In the genomic region with DNA sequence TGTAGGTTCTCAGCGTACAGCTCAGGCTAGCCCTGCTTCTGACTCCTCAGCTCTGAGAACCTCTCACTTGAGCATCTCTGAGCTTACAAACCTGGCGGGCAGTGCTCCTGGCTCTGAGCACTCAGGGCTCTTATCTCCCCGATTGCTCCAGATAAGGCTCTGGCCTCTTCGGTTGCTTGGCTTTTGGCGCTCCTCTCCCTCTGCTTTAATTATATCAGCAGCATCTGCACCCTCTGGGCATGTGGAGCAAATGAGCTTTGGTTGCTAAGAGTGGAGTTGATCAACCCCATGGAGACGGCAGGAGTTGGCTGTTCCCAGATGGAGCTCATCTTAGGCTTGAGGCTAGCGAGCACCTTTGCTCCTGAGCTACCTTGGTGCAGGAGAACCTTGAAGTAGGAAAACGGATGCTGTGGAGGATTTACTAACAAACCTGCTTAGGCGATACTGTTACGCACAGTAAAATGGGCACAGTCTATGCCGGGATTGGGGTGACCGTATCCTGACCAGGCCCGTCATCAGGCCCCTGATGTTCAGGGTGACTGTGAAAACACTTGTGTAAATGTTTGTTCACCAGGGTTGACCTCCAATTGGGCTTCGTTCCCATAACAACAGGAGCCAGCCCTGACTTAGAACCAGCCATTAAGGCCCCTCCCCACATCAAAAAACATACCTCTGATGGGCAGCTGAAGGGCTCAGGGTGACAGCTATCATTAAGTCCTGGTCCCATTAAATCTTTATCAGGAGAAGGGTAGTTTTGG, we compare ENCODE assay signal across 9 mouse cellular contexts. TPM values are rescaled to one million over a fixed set of nuclear protein-coding genes. Genes with fewer than 3 reads are reported as not detected.
DNase-seq lines count a peak whose midpoint lies in the region; ATAC-seq and TF ChIP-seq lines count a peak whose summit lies in the region.
"Had no signal": no experiment of that assay in that cellular context is flagged by ENCODE, and none has a peak within 500 bp of the region (broad histone marks: within the 10 kb centered on the region; RNA-seq: fewer than 3 reads in every experiment).

No protein-coding gene starts in this region.

- H3K4me2 ChIP-seq in embryonic facial prominence, embryonic 13.5 days, result peak overlapping the region; percentile 81
- H3K4me2 ChIP-seq in intestine, embryonic 14.5 days (ENCODE audit: low read length), result peak overlapping the region; percentile 86
- peak overlapping the region; percentile 89 for H3K4me2 ChIP-seq in myocyte (ENCODE audit: low read depth)

- peaks cover 36% of the 10 kb centered on the region for H3K4me1 ChIP-seq in embryonic facial prominence, embryonic 13.5 days
- peaks cover 24% of the 10 kb centered on the region for H3K4me1 ChIP-seq in intestine, embryonic 14.5 days (replicated peaks; ENCODE audit: control insufficient read depth, insufficient read depth, low read length)

- peaks cover 47% of the 10 kb centered on the region for H3K36me3 ChIP-seq in embryonic facial prominence, embryonic 13.5 days
- H3K36me3 ChIP-seq in intestine, embryonic 14.5 days (ENCODE audit: control insufficient read depth, insufficient read depth, low read length), result peaks cover 30% of the 10 kb centered on the region
- H3K36me3 ChIP-seq in myocyte (ENCODE audit: control insufficient read depth, insufficient read depth), result peaks cover 12% of the 10 kb centered on the region

- ATAC-seq in embryonic facial prominence, embryonic 13.5 days (ENCODE audit: insufficient number of reproducible peaks, insufficient read depth, low FRiP score, low TSS enrichment, low read depth), result no peak
- ATAC-seq in intestine, embryonic 14.5 days (replicated peaks; ENCODE audit: low FRiP score, low TSS enrichment, low read depth), result no peak

- H3K27me3 ChIP-seq in embryonic facial prominence, embryonic 13.5 days, result no peaks in the 10 kb centered on the region
- H3K27me3 ChIP-seq in intestine, embryonic 14.5 days (replicated peaks; ENCODE audit: control insufficient read depth, insufficient read depth, low read length), result no peaks in the 10 kb centered on the region
- H3K27me3 ChIP-seq in myocyte (ENCODE audit: control insufficient read depth, insufficient read depth, insufficient read length), result no peaks in the 10 kb centered on the region

- no peak for TF ChIP-seq POLR2A in myocyte (IDR thresholded peaks at IDR 0.05; ENCODE audit: insufficient read length, low read depth)

- H3ac ChIP-seq in myocyte (ENCODE audit: control insufficient read depth, insufficient read length), result no peak overlapping the region

- H3K79me2 ChIP-seq in myocyte (ENCODE audit: control insufficient read depth, insufficient read depth), result peaks cover 77% of the 10 kb centered on the region

- H3K27ac ChIP-seq in embryonic facial prominence, embryonic 13.5 days, result 0 out of 2 replicates have a peak overlapping the region, but pooled peaks have one; percentile 3
- H3K27ac ChIP-seq in intestine, embryonic 14.5 days (ENCODE audit: low read depth), result 0 out of 2 replicates have a peak overlapping the region, but pooled peaks have one; percentile 18

- WGBS in embryonic facial prominence, embryonic 13.5 days, result 78% methylated on average over 14 of the region's 14 CpGs
- 63% methylated on average over 14 of the region's 14 CpGs for WGBS in intestine, embryonic 14.5 days

- H3K9me3 ChIP-seq in embryonic facial prominence, embryonic 13.5 days, result no peaks in the 10 kb centered on the region
- no peaks in the 10 kb centered on the region for H3K9me3 ChIP-seq in intestine, embryonic 14.5 days (ENCODE audit: control insufficient read depth, low read length)

- no peak overlapping the region for H3K4me3 ChIP-seq in embryonic facial prominence, embryonic 13.5 days
- peak overlapping the region; percentile 68 for H3K4me3 ChIP-seq in intestine, embryonic 14.5 days (ENCODE audit: low read depth, low read length)
- peak overlapping the region; percentile 97 for H3K4me3 ChIP-seq in myocyte

- peak overlapping the region; percentile 57; the same call in 1 of the 2 replicates for H3K9ac ChIP-seq in embryonic facial prominence, embryonic 13.5 days
- H3K9ac ChIP-seq in intestine, embryonic 14.5 days (ENCODE audit: low read length), result peak overlapping the region; percentile 41

- DNase-seq in layer of hippocampus, adult 9-11 months, result peak; percentile 41
- DNase-seq in layer of hippocampus, adult 9-10 months (ENCODE audit: low spot score), result no peak
- DNase-seq in intestine, embryonic 14.5 days (ENCODE audit: low spot score), result no peak
- DNase-seq in kidney, postnatal 10 days, result no peak
- no peak for DNase-seq in gastrocnemius, postnatal 25 days
- DNase-seq in right cerebral cortex, adult 2 months (ENCODE audit: low spot score in 2 of 2), result no peak
- DNase-seq: cerebellum, adult 2 months had no signal

TF ChIP-seq in myocyte, 11 proteins besides CTCF, POLR2A, EP300 and RAD21:
- TF ChIP-seq MYOD1 (IDR thresholded peaks at IDR 0.05; ENCODE audit: control insufficient read depth in 1 of 3, insufficient read length in 2 of 3, low read depth in 2 of 3), result no peak
- TF ChIP-seq E2F4 (IDR thresholded peaks at IDR 0.05; ENCODE audit: insufficient read depth), result no peak
- TF ChIP-seq SRF (IDR thresholded peaks at IDR 0.05; ENCODE audit: control insufficient read depth, insufficient read length, low read depth), result no peak
- TF ChIP-seq MYOG (IDR thresholded peaks at IDR 0.05; ENCODE audit: control insufficient read depth in 1 of 3, insufficient read depth in 1 of 3, insufficient read length in 2 of 3, low read depth in 2 of 3), result no peak
- TF ChIP-seq TCF12 (IDR thresholded peaks at IDR 0.05; ENCODE audit: insufficient read depth, poor library complexity, severe bottlenecking), result no peak
- no peak for TF ChIP-seq TCF3 (IDR thresholded peaks at IDR 0.05; ENCODE audit: insufficient read length, low read depth)
- TF ChIP-seq REST (IDR thresholded peaks at IDR 0.05; ENCODE audit: insufficient read depth, insufficient read length), result no peak
- no peak for TF ChIP-seq POLR2AphosphoS2 (IDR thresholded peaks at IDR 0.05; ENCODE audit: insufficient read length, low read depth)
- TF ChIP-seq MAX (IDR thresholded peaks at IDR 0.05; ENCODE audit: low read depth), result no peak
TF ChIP-seq in myocyte: peak in this region for 0.

RNA-seq across cellular contexts. Expression of a gene that starts 3.1 kb away (rescaled TPM):
- polyA plus RNA-seq in embryonic facial prominence, embryonic 13.5 days (2015; fragmentation: Nextera tagmentation; extraction: Ambion mirVana), result 31.2 and 37.3 TPM in 2 replicates
- polyA plus RNA-seq in intestine, embryonic 14.5 days (2014; fragmentation: Nextera tagmentation; extraction: Ambion mirVana), result 32.2 and 34.8 TPM in 2 replicates
- polyA plus RNA-seq in myocyte (2012; fragmentation: generic; extraction: Trizol), result 106 TPM
- 1 to 10 TPM; 4.1 to 5.3 TPM for total RNA-seq in gastrocnemius, postnatal 25 days (2021)

RNA-seq across cellular contexts. Expression of a gene that starts 33.7 kb away (rescaled TPM):
- 105 and 111 TPM in 2 replicates for polyA plus RNA-seq in embryonic facial prominence, embryonic 13.5 days (2015; fragmentation: Nextera tagmentation; extraction: Ambion mirVana)
- 127 and 135 TPM in 2 replicates for polyA plus RNA-seq in intestine, embryonic 14.5 days (2014; fragmentation: Nextera tagmentation; extraction: Ambion mirVana)
- 31.0 TPM for polyA plus RNA-seq in myocyte (2012; fragmentation: generic; extraction: Trizol)
- 1 to 10 TPM in 1 of 2 experiments, under 1 TPM in 1; 0.77 to 2.2 TPM for total RNA-seq in gastrocnemius, postnatal 25 days (2021)
